Mouse (Mus musculus) gonadal fat pad, adult 2 months (tissue): ENCODE results near the gene Ap5b1. TPM values are rescaled to one million over a fixed set of nuclear protein-coding genes. Genes with fewer than 3 reads are reported as not detected.

Source experiments
- DNase-seq: peaks from one replicate; pipeline ENCODE4 v3.0.0-alpha.2; 2012; ENCODE audit warnings: low read depth
- polyA plus RNA-seq: library from polyadenylated mRNA; depleted of rRNA; stranded (reverse); fragments of >200 nt; gene quantifications from 2 replicates; pipeline ENCODE4 v1.2.3, GENCODE M21; 2012

The Ap5b1 gene
- polyA plus RNA-seq, 1 experiment = 10.0 TPM

- DNase-seq = no peak
These were observed 668 bp upstream of the Ap5b1 start for GRCm38 (mm10) chr19:5567180-5567533.

DNA sequence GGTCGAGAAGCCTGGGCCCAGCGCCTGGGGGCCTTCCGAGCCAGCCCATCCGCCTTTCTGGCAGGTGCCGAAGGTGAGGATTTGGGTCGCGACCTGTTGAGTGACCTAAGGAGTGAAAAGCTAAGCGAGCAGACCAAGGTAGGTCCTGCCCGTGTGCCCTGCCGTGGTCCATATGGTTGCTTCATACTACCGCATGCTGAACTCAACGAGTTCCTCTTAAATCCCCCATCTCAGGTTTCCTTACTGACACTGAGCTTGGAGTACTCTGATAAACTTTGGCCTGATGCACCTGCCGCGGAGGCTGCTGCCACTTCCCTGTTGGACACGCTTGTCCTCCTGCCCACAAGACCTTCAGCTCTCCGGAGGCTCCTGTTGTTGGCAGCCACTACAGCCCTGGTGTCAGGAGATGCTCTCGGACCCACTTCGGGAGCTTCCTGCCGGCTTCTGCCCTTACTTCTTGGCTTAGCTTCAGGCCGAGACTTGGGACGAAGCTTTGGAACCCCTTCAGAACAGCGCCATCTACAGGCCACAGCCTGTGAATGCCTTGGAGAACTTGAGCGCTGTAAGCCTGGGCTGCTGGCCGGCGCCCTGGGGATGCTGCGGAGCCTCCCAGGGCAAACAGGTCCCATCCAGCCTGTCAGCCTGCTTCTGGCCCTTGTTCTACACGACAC lies 780 bp downstream of the Ap5b1 start:
- DNase-seq = no peak

DNA sequence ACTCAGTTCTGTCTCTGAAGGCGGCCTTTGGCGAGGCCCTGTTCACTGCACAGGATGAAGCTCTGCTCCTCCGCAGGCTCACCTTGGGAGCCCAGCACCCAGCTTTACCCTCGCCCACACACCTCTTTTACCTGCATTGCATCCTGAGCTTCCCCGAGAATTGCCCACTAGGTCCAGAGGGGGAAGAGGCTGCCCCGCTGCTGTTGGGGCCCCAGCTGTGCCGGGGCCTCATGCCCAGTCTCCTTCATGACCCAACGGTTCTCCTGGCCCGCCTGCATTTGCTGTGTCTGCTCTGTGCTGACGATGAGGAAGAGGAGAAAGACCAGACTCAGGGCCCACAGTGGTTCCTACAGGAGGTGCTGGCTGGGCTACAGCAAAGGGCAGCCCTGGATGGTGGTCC lies 1.7 kb downstream of the Ap5b1 start:
- DNase-seq = no peak

GRCm38 (mm10) chr19:5570353-5571246 lies 2.8 kb downstream of the Ap5b1 start:
- no peak for DNase-seq

DNA sequence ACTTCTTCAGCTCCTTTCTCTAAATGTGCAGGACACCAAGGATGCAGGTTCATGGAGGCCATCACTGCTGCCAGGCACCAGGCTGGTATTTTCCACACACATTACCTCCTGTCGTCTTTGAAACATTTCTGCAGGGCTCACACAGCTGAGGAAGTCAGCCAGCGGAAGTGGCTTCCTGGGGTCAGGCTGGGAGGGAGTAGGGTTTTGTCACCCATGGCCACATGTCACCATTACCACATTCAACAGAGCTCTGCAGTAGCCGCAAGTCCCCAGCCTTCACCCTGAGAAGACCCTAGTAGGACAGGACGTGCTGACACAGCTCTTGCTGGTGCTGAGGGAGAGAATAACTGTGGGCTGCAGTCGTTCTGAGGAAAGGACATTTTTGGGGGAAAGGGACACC lies 4.0 kb downstream of the Ap5b1 start:
- no peak for DNase-seq

GRCm38 (mm10) chr19:5572331-5573125 lies 4.7 kb downstream of the Ap5b1 start:
- peak; percentile 94 for DNase-seq

DNA sequence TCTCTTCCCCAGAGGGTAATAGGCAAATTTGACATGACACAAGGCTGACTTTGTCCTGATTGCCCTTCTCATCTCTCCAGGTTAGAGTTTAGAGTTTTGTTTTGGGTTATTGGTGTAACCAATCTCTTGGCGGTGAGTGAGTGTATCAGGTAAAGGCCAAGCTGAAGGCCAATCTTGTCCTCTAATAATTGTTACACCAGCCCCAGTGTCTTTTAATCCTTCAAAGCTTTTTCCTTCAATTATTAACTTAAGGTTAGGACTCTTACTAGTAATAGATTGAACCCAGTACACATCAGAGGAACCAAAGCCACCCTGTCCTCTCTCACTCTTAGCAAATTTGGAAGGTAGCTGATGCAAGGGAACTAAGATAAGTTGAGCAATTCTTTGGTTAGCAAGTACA lies 7.5 kb downstream of the Ap5b1 start:
- DNase-seq = no peak

DNA sequence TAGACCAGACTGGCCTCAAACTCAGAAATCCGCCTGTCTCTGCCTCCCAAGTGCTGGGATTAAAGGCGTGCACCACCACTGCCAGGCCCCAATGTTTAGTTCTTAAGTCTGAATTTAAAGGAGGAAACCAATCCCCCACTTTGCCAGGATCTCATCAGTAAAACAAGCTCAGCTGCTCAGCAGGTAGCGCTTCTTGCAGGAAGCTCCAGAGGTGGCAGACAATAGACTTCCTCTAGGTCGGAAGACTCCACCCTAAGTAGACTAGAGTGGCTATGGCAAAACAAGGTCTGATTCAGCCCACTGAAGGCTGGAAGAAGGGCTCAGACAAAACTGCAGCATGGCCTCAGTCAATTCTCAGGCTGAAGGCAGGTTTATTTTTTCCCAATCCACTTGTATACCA lies 12.1 kb downstream of the Ap5b1 start:
- no peak for DNase-seq

GRCm38 (mm10) chr19:5580776-5581175 lies 13.0 kb downstream of the Ap5b1 start:
- DNase-seq = no peak

GRCm38 (mm10) chr19:5581995-5582394 lies 14.2 kb downstream of the Ap5b1 start:
- no peak for DNase-seq

GRCm38 (mm10) chr19:5589159-5589558 lies 21.3 kb downstream of the Ap5b1 start:
- DNase-seq = no peak

DNA sequence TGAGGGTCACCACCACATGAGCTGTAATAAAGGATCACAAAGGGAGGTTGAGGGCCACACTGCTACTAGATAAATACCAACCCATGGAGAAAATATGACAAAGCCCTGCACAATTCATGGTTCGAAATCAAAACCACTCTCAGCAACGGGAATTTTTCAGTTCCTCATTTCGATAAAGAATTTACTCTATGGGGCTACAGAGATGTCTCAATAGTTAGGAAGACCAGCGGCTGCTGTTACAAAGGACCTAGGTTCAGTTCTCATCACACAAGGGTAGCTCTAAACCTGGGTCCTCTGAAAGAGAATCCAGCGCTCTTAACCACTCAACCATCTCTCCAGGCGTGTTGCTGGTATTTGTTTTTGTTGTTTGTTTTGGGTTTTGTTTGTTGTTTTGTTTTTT lies 24.1 kb downstream of the Ap5b1 start:
- DNase-seq = no peak

DNA sequence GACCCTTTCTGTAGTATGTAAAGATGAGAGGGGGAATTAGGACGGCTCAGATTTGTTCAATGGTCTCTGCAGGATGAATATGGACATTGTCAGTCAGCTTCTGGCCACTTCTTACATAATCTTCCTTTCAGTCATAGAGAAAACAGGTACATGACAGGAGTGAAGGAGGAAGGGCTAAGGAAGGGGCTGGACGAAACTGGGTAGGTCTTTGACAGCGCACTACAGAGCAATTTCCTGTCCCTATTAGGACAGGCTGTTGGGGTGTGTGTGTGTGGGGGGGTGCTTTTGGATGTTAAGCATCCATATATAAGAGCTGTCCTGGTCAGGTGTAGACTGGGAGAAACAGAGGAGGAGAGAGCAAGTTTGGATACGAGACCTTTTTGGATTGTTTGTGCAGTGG lies 31.4 kb downstream of the Ap5b1 start:
- no peak for DNase-seq

- no peak for DNase-seq
These were observed 34.1 kb downstream of the Ap5b1 start, which contains the start of gene Rnaseh2c for GRCm38 (mm10) chr19:5601752-5602541. Rnaseh2c (plus strand) TSS chr19:5601873.

DNA sequence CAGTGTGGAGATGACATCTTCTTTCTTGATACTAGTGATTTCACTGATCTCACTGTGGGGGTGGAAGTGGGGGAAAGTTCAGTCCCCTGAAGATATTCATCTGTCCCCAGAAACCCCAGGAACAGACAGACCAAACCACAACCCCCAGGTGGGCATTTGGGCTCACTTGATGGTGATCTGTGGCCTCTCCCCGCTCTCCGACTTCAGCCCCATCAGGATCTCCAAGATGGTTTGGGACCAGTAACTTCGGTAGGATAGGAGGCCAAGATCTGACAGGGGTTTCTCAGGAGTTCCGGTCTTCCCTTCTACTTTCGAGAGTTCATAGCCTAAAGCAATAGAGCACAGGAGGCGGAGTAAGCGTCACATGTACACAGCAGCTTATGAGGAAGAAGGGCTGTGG lies 35.8 kb downstream of the Ap5b1 start:
- no peak for DNase-seq

- DNase-seq = no peak
These were observed 37.3 kb downstream of the Ap5b1 start for GRCm38 (mm10) chr19:5605126-5605525.

- no peak for DNase-seq
These were observed 38.4 kb downstream of the Ap5b1 start for GRCm38 (mm10) chr19:5606196-5606595.

DNA sequence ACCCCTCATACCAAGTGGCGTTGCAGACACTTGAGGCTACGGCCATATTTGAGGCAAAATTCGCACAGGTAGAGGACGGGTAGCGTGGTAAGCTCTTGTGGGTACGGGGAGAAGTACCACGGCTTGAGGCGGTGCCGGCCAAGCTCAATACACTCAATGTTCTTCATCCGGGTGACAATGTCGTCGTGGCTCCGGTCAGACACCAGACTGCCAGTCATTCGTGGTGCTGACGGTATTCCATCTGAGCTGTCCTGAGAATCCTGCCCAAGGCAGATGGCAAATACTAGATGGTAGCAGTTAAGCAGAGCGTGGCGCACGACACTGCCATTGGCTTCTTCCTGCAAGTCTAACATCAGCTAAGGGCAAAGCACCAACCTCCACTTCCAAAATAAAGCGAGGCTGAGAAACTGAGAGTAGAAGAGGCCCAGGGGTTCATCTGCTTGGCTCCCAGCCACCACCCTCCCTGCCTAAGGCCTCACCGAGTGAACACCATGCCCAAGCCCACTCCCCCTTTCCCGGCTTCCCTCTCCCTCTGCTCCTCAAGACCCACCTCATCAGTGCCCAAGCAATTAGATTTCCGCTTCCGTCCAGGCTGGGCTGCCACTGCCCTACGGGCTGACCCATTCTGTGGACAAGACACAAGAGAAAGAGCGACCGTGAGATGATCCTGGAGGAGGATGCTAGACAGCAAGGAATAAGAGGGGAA lies 40.0 kb downstream of the Ap5b1 start:
- DNase-seq = no peak

DNA sequence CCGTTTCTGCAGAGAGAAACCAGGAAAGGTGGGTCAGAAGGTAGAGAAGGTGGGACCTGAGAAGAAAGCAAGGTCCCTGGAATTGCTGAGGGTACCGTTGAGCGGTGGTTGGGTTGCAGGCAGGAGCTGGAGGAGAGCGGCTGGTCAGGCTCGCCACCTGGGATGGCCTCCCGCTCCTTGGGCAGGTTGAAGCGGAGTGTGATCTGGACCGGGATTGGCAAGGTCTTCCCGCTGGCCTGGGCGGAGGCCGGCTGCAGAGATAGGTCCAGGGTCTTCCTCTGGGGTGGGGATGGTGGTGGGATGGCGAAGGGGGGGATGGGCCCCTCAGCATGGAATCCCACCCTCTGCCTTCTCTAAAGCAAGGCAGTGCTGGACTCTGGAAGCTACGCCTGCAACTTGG lies 40.9 kb downstream of the Ap5b1 start:
- DNase-seq = no peak

- no peak for DNase-seq
These were observed 41.3 kb downstream of the Ap5b1 start for GRCm38 (mm10) chr19:5609171-5609546.
